Mouse (Mus musculus): ENCODE results near the gene Pak3. TPM values are rescaled to one million over a fixed set of nuclear protein-coding genes. Genes with fewer than 3 reads are reported as not detected.

Pak3 gene
- polyA plus RNA-seq, 1 experiment from 2014 or later: 5.3 TPM

GRCm38 (mm10) chrX:143736035-143736434 is 217.6 kb downstream of the Pak3 start:
- Histone ChIP-seq H3K27me3 (replicated peaks; ENCODE audit: control insufficient read depth, insufficient read depth, low read length) (no peaks in the 10 kb centered on the region), H3K4me1 (ENCODE audit: control insufficient read depth, insufficient read depth, low read length) (no peaks in the 10 kb centered on the region), H3K4me3 (ENCODE audit: low read length) (no peak overlapping the region), H3K9ac (ENCODE audit: low read depth, low read length) (no peak overlapping the region), H3K9me3 (ENCODE audit: control insufficient read depth, low read length) (no peaks in the 10 kb centered on the region), H3K4me2 (ENCODE audit: low read depth, low read length) (no peak overlapping the region), H3K36me3 (ENCODE audit: control insufficient read depth, insufficient read depth, low read length) (no peaks in the 10 kb centered on the region), H3K27ac (ENCODE audit: low read length) (no peak overlapping the region)
- ATAC-seq: no peak
- WGBS: 36% methylated on average over 4 of the region's 4 CpGs

- no peak overlapping the region for H3K4me3 ChIP-seq (ENCODE audit: low read length)
- H3K9ac ChIP-seq (ENCODE audit: low read depth, low read length): no peak overlapping the region
- 14% methylated on average over 2 of the region's 2 CpGs for WGBS
- no peak overlapping the region for H3K27ac ChIP-seq (ENCODE audit: low read length)
- no peak overlapping the region for H3K4me2 ChIP-seq (ENCODE audit: low read depth, low read length)
- no peaks in the 10 kb centered on the region for H3K36me3 ChIP-seq (ENCODE audit: control insufficient read depth, insufficient read depth, low read length)
- ATAC-seq: no peak
- H3K9me3 ChIP-seq (ENCODE audit: control insufficient read depth, low read length): no peaks in the 10 kb centered on the region
- H3K4me1 ChIP-seq (ENCODE audit: control insufficient read depth, insufficient read depth, low read length): no peaks in the 10 kb centered on the region
- H3K27me3 ChIP-seq (replicated peaks; ENCODE audit: control insufficient read depth, insufficient read depth, low read length): no peaks in the 10 kb centered on the region
Measured at GRCm38 (mm10) chrX:143739171-143739570, 220.8 kb downstream of the Pak3 start.

GRCm38 (mm10) chrX:143762556-143762955 is 244.2 kb downstream of the Pak3 start:
- no peak for ATAC-seq
- H3K9ac ChIP-seq (ENCODE audit: low read depth, low read length): no peak overlapping the region
- no peak overlapping the region for H3K4me2 ChIP-seq (ENCODE audit: low read depth, low read length)
- no peaks in the 10 kb centered on the region for H3K27me3 ChIP-seq (replicated peaks; ENCODE audit: control insufficient read depth, insufficient read depth, low read length)
- H3K36me3 ChIP-seq (ENCODE audit: control insufficient read depth, insufficient read depth, low read length): no peaks in the 10 kb centered on the region
- no peaks in the 10 kb centered on the region for H3K9me3 ChIP-seq (ENCODE audit: control insufficient read depth, low read length)
- WGBS: 66% methylated on average over 3 of the region's 3 CpGs
- no peak overlapping the region for H3K4me3 ChIP-seq (ENCODE audit: low read length)
- no peak overlapping the region for H3K27ac ChIP-seq (ENCODE audit: low read length)
- H3K4me1 ChIP-seq (ENCODE audit: control insufficient read depth, insufficient read depth, low read length): no peaks in the 10 kb centered on the region

GRCm38 (mm10) chrX:143815948-143816347 is 297.6 kb downstream of the Pak3 start:
- H3K36me3 ChIP-seq (ENCODE audit: control insufficient read depth, insufficient read depth, low read length): no peaks in the 10 kb centered on the region
- H3K9ac ChIP-seq (ENCODE audit: low read depth, low read length): no peak overlapping the region
- no peak overlapping the region for H3K27ac ChIP-seq (ENCODE audit: low read length)
- H3K9me3 ChIP-seq (ENCODE audit: control insufficient read depth, low read length): no peaks in the 10 kb centered on the region
- H3K4me1 ChIP-seq (ENCODE audit: control insufficient read depth, insufficient read depth, low read length): no peaks in the 10 kb centered on the region
- H3K27me3 ChIP-seq (replicated peaks; ENCODE audit: control insufficient read depth, insufficient read depth, low read length): no peaks in the 10 kb centered on the region
- H3K4me3 ChIP-seq (ENCODE audit: low read length): no peak overlapping the region
- H3K4me2 ChIP-seq (ENCODE audit: low read depth, low read length): no peak overlapping the region
- no peak for ATAC-seq
- WGBS: 77% methylated on average over 1 of the region's 1 CpGs

- H3K4me2 ChIP-seq (ENCODE audit: low read depth, low read length): no peak overlapping the region
- H3K27ac ChIP-seq (ENCODE audit: low read length): no peak overlapping the region
- no peaks in the 10 kb centered on the region for H3K27me3 ChIP-seq (replicated peaks; ENCODE audit: control insufficient read depth, insufficient read depth, low read length)
- no peaks in the 10 kb centered on the region for H3K9me3 ChIP-seq (ENCODE audit: control insufficient read depth, low read length)
- no peak overlapping the region for H3K9ac ChIP-seq (ENCODE audit: low read depth, low read length)
- no peaks in the 10 kb centered on the region for H3K4me1 ChIP-seq (ENCODE audit: control insufficient read depth, insufficient read depth, low read length)
- no peak overlapping the region for H3K4me3 ChIP-seq (ENCODE audit: low read length)
- 85% methylated on average over 2 of the region's 2 CpGs for WGBS
- no peaks in the 10 kb centered on the region for H3K36me3 ChIP-seq (ENCODE audit: control insufficient read depth, insufficient read depth, low read length)
- no peak for ATAC-seq
Measured at GRCm38 (mm10) chrX:143818961-143819360, 300.6 kb downstream of the Pak3 start.

- Histone ChIP-seq H3K4me1 (ENCODE audit: control insufficient read depth, insufficient read depth, low read length) (no peaks in the 10 kb centered on the region), H3K9ac (ENCODE audit: low read depth, low read length) (no peak overlapping the region), H3K27me3 (replicated peaks; ENCODE audit: control insufficient read depth, insufficient read depth, low read length) (no peaks in the 10 kb centered on the region), H3K36me3 (ENCODE audit: control insufficient read depth, insufficient read depth, low read length) (no peaks in the 10 kb centered on the region), H3K27ac (ENCODE audit: low read length) (no peak overlapping the region), H3K4me2 (ENCODE audit: low read depth, low read length) (peak overlapping the region; percentile 30), H3K4me3 (ENCODE audit: low read length) (peak overlapping the region; percentile 21), H3K9me3 (ENCODE audit: control insufficient read depth, low read length) (no peaks in the 10 kb centered on the region)
- WGBS: 26% methylated on average over 4 of the region's 4 CpGs
- no peak for ATAC-seq
Measured at GRCm38 (mm10) chrX:143826521-143826920, 308.1 kb downstream of the Pak3 start.

- H3K27ac ChIP-seq (ENCODE audit: low read length): no peak within 1 kb of the TSS
- H3K4me3 ChIP-seq (ENCODE audit: low read length): peak within 1 kb of the TSS; percentile 21
Measured at GRCm38 (mm10) chrX:143827212-143827611, 308.8 kb downstream of the Pak3 start, which contains the start of gene Capn6. Capn6 (minus strand) TSS chrX:143827414.

GRCm38 (mm10) chrX:143846637-143847036 is 328.2 kb downstream of the Pak3 start:
- Histone ChIP-seq H3K4me3 (ENCODE audit: low read length) (no peak overlapping the region), H3K36me3 (ENCODE audit: control insufficient read depth, insufficient read depth, low read length) (no peaks in the 10 kb centered on the region)
- WGBS: 79% methylated on average over 3 of the region's 3 CpGs

More at GRCm38 (mm10) chrX:143827212-143827611, 308.8 kb downstream of the Pak3 start, which contains the start of gene Capn6:
- no peaks in the 10 kb centered on the region for H3K27me3 ChIP-seq (replicated peaks; ENCODE audit: control insufficient read depth, insufficient read depth, low read length)
- no peak within 1 kb of the TSS for H3K9ac ChIP-seq (ENCODE audit: low read depth, low read length)
- 0 out of 2 replicates have a peak, but pooled peaks have one; percentile 26 for ATAC-seq
- 43% methylated on average over 4 of the region's 4 CpGs for WGBS
- H3K9me3 ChIP-seq (ENCODE audit: control insufficient read depth, low read length): no peaks in the 10 kb centered on the region
- H3K4me2 ChIP-seq (ENCODE audit: low read depth, low read length): peak within 1 kb of the TSS; percentile 30
- H3K4me1 ChIP-seq (ENCODE audit: control insufficient read depth, insufficient read depth, low read length): no peaks in the 10 kb centered on the region
- no peaks in the 10 kb centered on the region for H3K36me3 ChIP-seq (ENCODE audit: control insufficient read depth, insufficient read depth, low read length)

More at GRCm38 (mm10) chrX:143846637-143847036, 328.2 kb downstream of the Pak3 start:
- Histone ChIP-seq H3K27me3 (replicated peaks; ENCODE audit: control insufficient read depth, insufficient read depth, low read length) (no peaks in the 10 kb centered on the region), H3K9ac (ENCODE audit: low read depth, low read length) (no peak overlapping the region), H3K27ac (ENCODE audit: low read length) (no peak overlapping the region), H3K4me1 (ENCODE audit: control insufficient read depth, insufficient read depth, low read length) (no peaks in the 10 kb centered on the region), H3K9me3 (ENCODE audit: control insufficient read depth, low read length) (no peaks in the 10 kb centered on the region), H3K4me2 (ENCODE audit: low read depth, low read length) (no peak overlapping the region)
- ATAC-seq: no peak

Data from intestine, embryonic 16.5 days (tissue).